Mouse (Mus musculus) stomach, embryonic 15.5 days (tissue): Measurements from ENCODE around the gene Gng8. TPM values are rescaled to one million over a fixed set of nuclear protein-coding genes. Genes with fewer than 3 reads are reported as not detected.

ENCODE experiments used
- ATAC-seq: fragments of 200-750 bp; cut with Nextera tagmentation; 2 replicates; pipeline ENCODE4 v1.8.0; 2017; ENCODE audit warnings: low read depth, moderate number of reproducible peaks, moderate TSS enrichment; ENCODE audit not compliant: insufficient read depth, low FRiP score
- H3K27ac ChIP-seq: fragments of 300-500 bp; sonication (generic); 2 replicates; pipeline ENCODE4 v1.5.1; 2015; ENCODE audit warnings: mild to moderate bottlenecking, inconsistent platforms
- H3K27me3 ChIP-seq: fragments of 300-500 bp; sonication (generic); replicated peaks from 2 replicates; pipeline ENCODE4 v1.6.1; 2015; ENCODE audit warnings: inconsistent platforms
- H3K36me3 ChIP-seq: fragments of 300-500 bp; sonication (generic); 2 replicates; pipeline ENCODE4 v1.6.1; 2015; ENCODE audit warnings: inconsistent platforms
- H3K4me1 ChIP-seq: fragments of 300-500 bp; sonication (generic); 2 replicates; pipeline ENCODE4 v1.6.1; 2015; ENCODE audit warnings: inconsistent platforms
- H3K4me2 ChIP-seq: fragments of 300-500 bp; sonication (generic); 2 replicates; pipeline ENCODE4 v1.6.1; 2015; ENCODE audit warnings: mild to moderate bottlenecking, inconsistent platforms
- H3K4me3 ChIP-seq: fragments of 300-500 bp; sonication (generic); replicated peaks from 2 replicates; pipeline ENCODE4 v1.5.1; 2015; ENCODE audit warnings: inconsistent platforms
- H3K9ac ChIP-seq: fragments of 300-500 bp; sonication (generic); 2 replicates; pipeline ENCODE4 v1.6.1; 2015; ENCODE audit warnings: inconsistent platforms
- H3K9me3 ChIP-seq: fragments of 300-500 bp; sonication (generic); 2 replicates; pipeline ENCODE4 v1.6.1; 2016; ENCODE audit warnings: inconsistent platforms
- WGBS: fragments of 180-500 bp; shearing (Covaris S2); methylation state at CpG from one replicate; pipeline ENCODE4 v1.1.7; 2015; 5-methylcytosine and 5-hydroxymethylcytosine counted together
- polyA plus RNA-seq: library from polyadenylated mRNA; unstranded; fragments of >200 nt; fragmentation: Nextera tagmentation; extraction: Ambion mirVana; gene quantifications from 2 replicates; pipeline ENCODE4 v1.2.1, GENCODE M21; 2015

Gene Gng8
- polyA plus RNA-seq, 1 experiment from 2014 or later: 9.8 TPM

DNA sequence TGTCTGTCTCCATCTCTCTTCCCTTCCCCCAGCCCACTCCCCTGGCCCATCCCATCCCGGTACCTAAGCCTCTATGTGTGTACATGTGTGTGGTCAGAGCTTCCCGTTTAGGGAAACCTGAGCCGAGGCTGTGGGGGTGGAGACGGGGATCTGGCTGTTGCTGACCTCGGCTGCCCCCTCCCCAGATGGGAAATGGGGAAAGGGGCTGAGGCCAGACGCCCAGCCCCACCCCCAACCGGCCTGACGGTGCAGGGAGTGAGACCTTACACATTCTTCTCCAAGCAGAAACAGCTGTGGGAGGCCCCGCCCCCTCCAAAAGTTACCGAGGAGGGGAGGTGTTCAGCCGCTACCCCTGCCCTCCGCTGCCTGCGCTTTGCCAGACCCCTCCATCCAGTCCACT lies 15.0 kb upstream of the Gng8 start:
- no peak for ATAC-seq
- peak overlapping the region; percentile 88 for H3K4me2 ChIP-seq
- peaks cover 26% of the 10 kb centered on the region for H3K4me1 ChIP-seq
- WGBS: 4% methylated on average over 13 of the region's 13 CpGs
- no peaks in the 10 kb centered on the region for H3K9me3 ChIP-seq
- H3K27ac ChIP-seq: peak overlapping the region; percentile 79
- H3K27me3 ChIP-seq: no peaks in the 10 kb centered on the region
- 0 out of 2 replicates have a peak, but pooled peaks cover 2% of the 10 kb centered on the region for H3K36me3 ChIP-seq
- H3K4me3 ChIP-seq: peak overlapping the region; percentile 78
- peak overlapping the region; percentile 74; the same call in 1 of the 2 replicates for H3K9ac ChIP-seq

DNA sequence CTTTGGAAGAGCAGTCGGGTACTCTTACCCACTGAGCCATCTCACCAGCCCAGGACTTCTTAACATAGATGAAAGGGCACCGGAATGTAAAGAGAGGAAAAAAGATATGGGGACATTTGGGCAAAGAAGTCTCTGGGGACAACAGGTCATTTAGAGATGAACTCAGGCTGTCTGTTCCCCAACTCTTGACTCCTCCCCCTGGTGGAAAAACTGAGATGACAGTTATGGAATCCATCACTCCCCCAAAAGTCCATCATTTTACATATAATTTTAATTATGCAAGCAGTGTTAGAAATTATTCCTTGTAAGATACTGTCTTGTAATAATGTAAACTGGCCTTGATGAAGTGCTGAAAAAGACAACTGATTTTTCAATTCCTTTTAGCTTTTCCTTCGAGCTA lies 13.9 kb upstream of the Gng8 start:
- no peak overlapping the region for H3K4me2 ChIP-seq
- no peaks in the 10 kb centered on the region for H3K27me3 ChIP-seq
- no peak overlapping the region for H3K9ac ChIP-seq
- H3K4me1 ChIP-seq: peaks cover 26% of the 10 kb centered on the region
- no peaks in the 10 kb centered on the region for H3K36me3 ChIP-seq
- 72% methylated on average over 3 of the region's 3 CpGs for WGBS
- H3K9me3 ChIP-seq: no peaks in the 10 kb centered on the region
- no peak for ATAC-seq
- H3K4me3 ChIP-seq: no peak overlapping the region
- H3K27ac ChIP-seq: no peak overlapping the region

DNA sequence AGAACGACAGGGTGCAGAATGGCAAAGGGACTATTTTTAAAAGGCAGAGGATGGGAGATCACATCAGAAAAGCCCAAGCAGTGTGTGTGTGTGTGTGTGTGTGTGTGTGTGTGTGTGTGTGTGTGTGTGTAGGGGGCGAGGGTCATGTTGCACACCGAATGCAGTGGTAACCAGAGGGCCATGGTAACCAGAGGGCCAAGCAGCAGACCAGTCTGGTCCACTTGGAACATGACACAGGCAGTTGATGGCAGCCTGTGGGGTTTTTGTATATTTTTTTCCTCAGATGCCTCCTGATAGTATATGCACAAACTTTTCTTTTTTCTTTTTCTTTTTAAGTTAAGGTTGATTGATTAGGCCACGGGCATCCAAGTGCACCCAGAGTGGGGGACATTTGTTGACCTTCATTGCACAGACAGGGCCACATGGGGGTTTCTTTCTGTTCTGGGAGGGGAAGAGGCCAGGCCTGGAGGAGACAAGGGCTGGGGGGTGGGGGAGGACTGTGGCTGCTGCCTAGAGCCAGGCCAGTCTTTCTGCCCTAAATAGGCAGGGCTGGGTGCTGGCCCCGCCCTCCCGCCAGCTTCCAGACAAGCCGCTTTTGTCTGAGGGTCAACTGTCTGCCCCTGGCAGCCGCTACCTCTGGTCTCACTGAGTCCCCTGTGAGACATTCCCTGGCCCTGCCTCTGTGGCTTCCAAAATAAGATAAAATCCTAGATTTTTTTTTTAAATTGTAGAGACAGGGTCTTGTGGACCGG lies 11.6 kb upstream of the Gng8 start:
- Histone ChIP-seq H3K27ac (peak overlapping the region; percentile 67; the same call in 1 of the 2 replicates), H3K4me1 (peaks cover 21% of the 10 kb centered on the region), H3K36me3 (peaks cover 12% of the 10 kb centered on the region), H3K27me3 (peaks cover under 1% of the 10 kb centered on the region; the same call in 1 of the 2 replicates), H3K9ac (no peak overlapping the region), H3K9me3 (no peaks in the 10 kb centered on the region), H3K4me3 (no peak overlapping the region), H3K4me2 (0 out of 2 replicates have a peak overlapping the region, but pooled peaks have one; percentile 9)
- peak; percentile 28; the same call in 1 of the 2 replicates for ATAC-seq
- 37% methylated on average over 8 of the region's 9 CpGs for WGBS

DNA sequence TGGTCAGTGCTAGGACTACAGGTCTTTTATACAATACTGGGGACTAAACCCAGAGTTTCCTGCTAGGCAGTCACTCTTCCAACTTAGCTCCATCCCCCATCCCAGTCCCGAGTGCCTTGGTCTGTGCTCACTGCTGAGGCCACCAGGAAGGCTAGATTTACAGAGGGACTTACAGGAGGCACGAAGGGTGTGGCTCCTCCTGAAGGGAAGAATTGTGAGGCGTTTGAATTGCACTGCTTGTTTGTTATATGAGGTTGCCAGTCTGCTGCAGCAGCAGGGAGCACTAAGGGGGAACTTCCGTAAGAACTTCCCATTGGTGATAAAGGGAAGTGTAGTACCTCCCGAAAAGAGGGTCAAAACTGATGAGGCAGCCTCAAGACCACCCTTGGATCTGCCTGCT lies 11.0 kb upstream of the Gng8 start:
- peaks cover 19% of the 10 kb centered on the region for H3K36me3 ChIP-seq
- no peak overlapping the region for H3K4me3 ChIP-seq
- H3K9me3 ChIP-seq: 0 out of 2 replicates have a peak, but pooled peaks cover 2% of the 10 kb centered on the region
- H3K9ac ChIP-seq: no peak overlapping the region
- peaks cover 21% of the 10 kb centered on the region for H3K4me1 ChIP-seq
- 30% methylated on average over 5 of the region's 5 CpGs for WGBS
- H3K4me2 ChIP-seq: 0 out of 2 replicates have a peak overlapping the region, but pooled peaks have one; percentile 9
- H3K27me3 ChIP-seq: peaks cover 7% of the 10 kb centered on the region; the same call in 1 of the 2 replicates
- ATAC-seq: no peak
- peak overlapping the region; percentile 67 for H3K27ac ChIP-seq

DNA sequence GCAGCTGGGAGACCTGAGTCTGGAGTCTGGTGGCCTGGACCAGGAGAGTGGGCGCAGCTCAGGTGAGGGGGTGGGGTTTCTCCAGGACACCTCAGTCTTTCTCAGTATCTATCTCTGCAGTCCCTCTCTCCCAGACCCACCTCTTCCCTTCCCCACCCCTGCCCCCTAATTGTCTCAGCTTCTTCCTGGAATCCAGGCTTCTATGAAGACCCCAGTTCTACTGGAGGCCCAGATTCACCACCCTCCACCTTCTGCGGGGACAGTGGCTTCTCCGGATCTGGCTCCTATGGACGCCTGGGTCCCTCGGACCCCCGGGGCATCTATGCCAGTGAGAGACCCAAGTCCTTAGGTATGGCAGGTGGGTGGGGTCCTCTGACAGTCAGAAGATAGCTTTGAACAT lies 8.4 kb upstream of the Gng8 start:
- Histone ChIP-seq H3K36me3 (peaks cover 37% of the 10 kb centered on the region), H3K27me3 (peaks cover 16% of the 10 kb centered on the region; the same call in 1 of the 2 replicates), H3K4me2 (no peak overlapping the region), H3K4me3 (no peak overlapping the region), H3K9ac (no peak overlapping the region), H3K4me1 (peaks cover 14% of the 10 kb centered on the region), H3K9me3 (0 out of 2 replicates have a peak, but pooled peaks cover 9% of the 10 kb centered on the region), H3K27ac (no peak overlapping the region)
- no peak for ATAC-seq
- 92% methylated on average over 6 of the region's 6 CpGs for WGBS

DNA sequence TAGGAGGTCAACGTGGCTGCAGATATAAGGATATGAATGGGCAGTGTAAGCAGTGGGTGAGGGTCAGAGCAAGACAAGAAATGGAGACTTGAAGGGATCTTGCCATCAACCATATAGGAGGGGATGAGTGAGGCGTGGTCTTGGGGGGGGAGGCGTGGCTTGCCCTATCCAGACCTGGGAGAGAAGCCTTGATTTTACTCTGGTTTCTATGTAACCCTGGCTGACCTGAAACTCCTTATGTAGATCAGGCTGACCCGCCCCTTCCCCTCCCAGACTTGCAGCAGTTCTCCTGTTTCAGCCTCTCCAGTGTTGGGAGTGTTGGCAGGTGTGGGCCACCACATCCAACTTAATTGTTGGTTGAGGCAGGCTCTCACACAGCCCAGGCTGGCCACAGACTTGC lies 7.3 kb upstream of the Gng8 start:
- WGBS: 80% methylated on average over 4 of the region's 4 CpGs
- Histone ChIP-seq H3K9ac (no peak overlapping the region), H3K4me3 (no peak overlapping the region), H3K27me3 (peaks cover 16% of the 10 kb centered on the region; the same call in 1 of the 2 replicates), H3K9me3 (0 out of 2 replicates have a peak, but pooled peaks cover 9% of the 10 kb centered on the region), H3K4me2 (no peak overlapping the region), H3K4me1 (peaks cover 14% of the 10 kb centered on the region), H3K36me3 (peaks cover 37% of the 10 kb centered on the region), H3K27ac (no peak overlapping the region)
- no peak for ATAC-seq

DNA sequence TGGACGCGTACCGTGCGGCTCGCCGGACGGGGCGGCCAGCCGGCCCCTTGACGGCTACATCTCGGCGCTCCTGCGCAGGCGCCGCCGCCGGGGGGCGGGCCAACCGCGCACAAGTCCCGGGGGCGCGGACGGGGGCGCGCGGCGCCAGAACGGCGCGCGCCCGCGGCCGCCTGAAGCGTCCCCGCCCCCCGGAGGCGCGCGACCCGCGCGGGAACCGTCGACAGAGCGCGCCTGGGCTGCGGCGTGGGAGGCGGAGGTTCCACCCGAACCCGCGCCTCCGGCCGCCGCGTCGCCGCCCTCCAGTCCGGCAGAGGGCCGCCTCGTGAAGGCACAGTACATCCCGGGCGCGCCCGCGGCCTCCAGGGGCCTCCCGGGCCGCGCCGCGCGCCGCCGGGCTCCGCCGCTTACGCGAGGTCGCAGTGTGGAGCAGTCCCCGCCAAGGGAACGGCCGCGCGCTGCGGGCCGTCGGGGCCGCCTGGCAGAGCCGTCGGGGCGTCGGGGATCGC lies 6.3 kb upstream of the Gng8 start:
- Histone ChIP-seq H3K9me3 (0 out of 2 replicates have a peak, but pooled peaks cover 9% of the 10 kb centered on the region), H3K27ac (no peak overlapping the region), H3K4me2 (peak overlapping the region; percentile 41), H3K4me1 (peaks cover 9% of the 10 kb centered on the region), H3K27me3 (peaks cover 16% of the 10 kb centered on the region; the same call in 1 of the 2 replicates), H3K36me3 (peaks cover 37% of the 10 kb centered on the region), H3K4me3 (peak overlapping the region; percentile 30), H3K9ac (no peak overlapping the region)
- ATAC-seq: no peak
- WGBS: 30% methylated on average over 86 of the region's 95 CpGs

DNA sequence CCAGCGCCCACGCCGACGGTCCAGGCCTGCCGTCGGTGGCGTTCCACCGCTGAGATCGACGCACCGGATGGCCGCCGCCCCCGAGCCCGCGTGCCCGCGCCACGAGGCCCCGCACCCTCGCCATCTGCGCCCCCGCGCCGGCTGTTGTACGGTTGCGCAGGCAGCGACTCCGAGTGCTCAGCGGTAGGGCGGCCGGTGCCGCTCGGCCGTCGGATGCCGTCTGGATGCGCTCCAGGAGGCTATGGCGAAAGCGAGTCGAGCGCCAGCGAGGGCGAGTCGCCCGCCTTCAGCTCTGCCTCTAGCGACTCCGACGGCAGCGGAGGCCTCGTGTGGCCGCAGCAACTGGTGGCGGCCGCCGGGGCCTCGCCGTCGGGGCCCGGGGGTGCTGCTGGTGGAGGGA lies 5.7 kb upstream of the Gng8 start:
- H3K4me3 ChIP-seq: peak overlapping the region; percentile 1; the same call in 1 of the 2 replicates
- WGBS: 52% methylated on average over 59 of the region's 59 CpGs
- peaks cover 37% of the 10 kb centered on the region for H3K36me3 ChIP-seq
- peaks cover 16% of the 10 kb centered on the region; the same call in 1 of the 2 replicates for H3K27me3 ChIP-seq
- H3K9ac ChIP-seq: no peak overlapping the region
- 0 out of 2 replicates have a peak, but pooled peaks cover 9% of the 10 kb centered on the region for H3K9me3 ChIP-seq
- H3K4me1 ChIP-seq: peaks cover 5% of the 10 kb centered on the region; the same call in 1 of the 2 replicates
- ATAC-seq: no peak
- no peak overlapping the region for H3K27ac ChIP-seq
- no peak overlapping the region; the same call in 1 of the 2 replicates for H3K4me2 ChIP-seq

DNA sequence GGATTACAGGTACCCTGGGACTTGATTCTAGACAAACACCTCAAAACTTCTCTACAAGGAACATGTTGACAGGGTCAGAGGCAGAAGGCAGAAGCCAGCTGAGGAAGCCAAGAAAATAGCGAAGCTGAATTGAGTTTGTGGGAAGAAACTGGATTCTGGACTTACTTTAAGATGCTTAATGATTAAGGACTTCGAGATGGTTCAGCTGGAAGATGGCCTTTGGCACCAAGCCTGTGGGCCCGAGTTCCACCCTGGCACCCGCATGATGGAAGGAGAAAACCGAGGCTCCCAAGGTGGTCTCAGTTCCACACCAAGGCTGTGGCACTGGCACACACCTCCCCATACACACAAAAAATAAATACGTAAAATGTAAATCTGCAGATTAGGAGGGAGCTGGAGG lies 1.1 kb upstream of the Gng8 start:
- peak overlapping the region; percentile 95 for H3K27ac ChIP-seq
- 26% methylated on average over 6 of the region's 6 CpGs for WGBS
- H3K4me3 ChIP-seq: no peak overlapping the region
- H3K9me3 ChIP-seq: 0 out of 2 replicates have a peak, but pooled peaks cover 7% of the 10 kb centered on the region
- peak overlapping the region; percentile 68; the same call in 1 of the 2 replicates for H3K4me2 ChIP-seq
- no peak for ATAC-seq
- H3K36me3 ChIP-seq: peaks cover 20% of the 10 kb centered on the region
- H3K9ac ChIP-seq: no peak overlapping the region
- H3K27me3 ChIP-seq: peaks cover 13% of the 10 kb centered on the region; the same call in 1 of the 2 replicates
- H3K4me1 ChIP-seq: peaks cover 24% of the 10 kb centered on the region

DNA sequence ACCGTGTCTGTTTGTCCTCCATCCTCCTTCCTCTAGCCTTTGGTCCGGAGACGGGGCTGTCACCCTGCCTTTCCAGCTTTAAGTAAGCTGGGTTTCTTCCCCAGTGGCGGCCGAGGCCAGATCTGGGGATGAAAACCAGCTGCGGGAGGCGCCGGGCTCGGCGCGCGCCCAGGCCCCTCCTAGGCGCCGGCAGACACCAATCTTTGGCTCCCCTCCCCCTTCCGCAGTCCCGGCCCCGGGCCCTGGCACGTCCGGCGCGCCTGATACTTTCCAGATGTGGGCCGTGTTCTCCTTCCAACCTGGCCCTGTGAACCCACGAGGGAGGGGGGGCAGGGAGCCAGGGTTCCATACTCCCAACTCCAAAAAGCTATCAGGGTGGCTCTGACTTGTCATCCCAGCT lies 642 bp upstream of the Gng8 start:
- Histone ChIP-seq H3K4me1 (peaks cover 25% of the 10 kb centered on the region), H3K36me3 (peaks cover 16% of the 10 kb centered on the region), H3K9me3 (0 out of 2 replicates have a peak, but pooled peaks cover 3% of the 10 kb centered on the region), H3K4me3 (peak overlapping the region; percentile 34; the same call in 1 of the 2 replicates), H3K9ac (no peak overlapping the region), H3K4me2 (peak overlapping the region; percentile 68), H3K27me3 (peaks cover 9% of the 10 kb centered on the region; the same call in 1 of the 2 replicates), H3K27ac (peak overlapping the region; percentile 95)
- under 1% methylated on average over 23 of the region's 23 CpGs for WGBS
- ATAC-seq: peak; percentile 70

DNA sequence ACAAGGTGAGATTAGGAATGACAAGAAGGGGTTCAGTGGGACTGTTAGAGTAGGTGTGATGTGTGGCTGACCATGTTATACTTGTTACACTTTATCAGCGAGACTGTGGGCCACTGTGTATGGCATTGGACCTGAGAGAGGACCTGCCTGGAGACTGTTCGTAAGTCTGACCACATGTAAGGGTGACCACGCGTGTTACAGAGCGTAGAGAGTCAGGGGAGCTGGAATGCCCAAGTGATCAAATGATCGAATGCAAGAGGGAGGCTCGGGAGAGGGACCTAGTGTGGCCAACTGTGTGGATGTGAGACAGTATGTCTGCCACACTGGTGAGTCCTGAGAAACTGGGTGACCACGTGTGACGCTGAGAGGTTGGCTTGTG lies 755 bp downstream of the Gng8 start:
- WGBS: 37% methylated on average over 9 of the region's 9 CpGs
- Histone ChIP-seq H3K36me3 (peaks cover 3% of the 10 kb centered on the region; the same call in 1 of the 2 replicates), H3K9ac (no peak overlapping the region), H3K27ac (0 out of 2 replicates have a peak overlapping the region, but pooled peaks have one; percentile 95), H3K4me1 (peaks cover 25% of the 10 kb centered on the region), H3K9me3 (no peaks in the 10 kb centered on the region), H3K27me3 (0 out of 2 replicates have a peak, but pooled peaks cover 5% of the 10 kb centered on the region), H3K4me2 (peak overlapping the region; percentile 68), H3K4me3 (peak overlapping the region; percentile 34; the same call in 1 of the 2 replicates)
- no peak for ATAC-seq
